Mouse (Mus musculus): ENCODE results near the gene Rev3l. TPM values are rescaled to one million over a fixed set of nuclear protein-coding genes. Genes with fewer than 3 reads are reported as not detected.

Gene Rev3l
- 7.6 and 9.5 TPM in 2 replicates for polyA plus RNA-seq (2015; fragmentation: Nextera tagmentation; extraction: Ambion mirVana)

DNA sequence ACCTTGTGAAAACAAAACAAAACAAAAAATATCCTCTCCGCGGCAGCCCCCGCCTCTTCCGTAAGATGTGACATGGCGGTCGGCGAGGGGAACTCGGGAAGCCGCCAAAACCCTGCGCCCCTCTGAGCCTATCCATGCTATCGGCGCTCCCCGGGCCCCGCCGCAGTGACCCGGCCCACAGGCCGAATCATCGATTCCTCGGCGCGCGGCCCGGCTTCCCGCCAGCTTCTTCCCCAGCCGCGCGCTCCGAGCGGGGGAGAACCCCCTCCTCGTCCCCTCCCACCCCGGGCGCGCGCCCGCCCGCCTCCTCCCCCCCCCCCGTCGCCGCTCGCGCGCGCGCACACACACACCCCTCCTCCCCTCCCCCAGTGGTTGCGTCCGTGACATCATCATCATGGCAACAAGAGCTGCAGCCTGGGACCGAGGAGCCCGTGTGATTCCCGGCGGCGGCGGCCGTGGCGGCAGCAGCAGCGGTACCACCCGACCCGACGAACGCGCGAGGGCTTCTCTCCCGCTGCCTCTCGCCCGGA, at the start of gene Rev3l:
Gene Rev3l (plus strand): TSS at position 383 of the 530 bp plus-strand sequence.
- H3K36me3 ChIP-seq = no peaks in the 10 kb centered on the region
- no peaks in the 10 kb centered on the region for H3K9me3 ChIP-seq (replicated peaks)
- H3K9ac ChIP-seq = peak within 1 kb of the TSS; percentile 84
- H3K4me2 ChIP-seq = peak within 1 kb of the TSS; percentile 66
- WGBS = 0% methylated on average over 49 of the region's 64 CpGs
- peak; percentile 86 for ATAC-seq (replicated peaks; ENCODE audit: insufficient number of reproducible peaks, insufficient read depth, low FRiP score, low read depth)
- peak within 1 kb of the TSS; percentile 100 for H3K27ac ChIP-seq
- H3K27me3 ChIP-seq = no peaks in the 10 kb centered on the region
- peak within 1 kb of the TSS; percentile 79 for H3K4me3 ChIP-seq
- H3K4me1 ChIP-seq (replicated peaks) = peaks cover 9% of the 10 kb centered on the region; the same call in 1 of the 2 replicates

DNA sequence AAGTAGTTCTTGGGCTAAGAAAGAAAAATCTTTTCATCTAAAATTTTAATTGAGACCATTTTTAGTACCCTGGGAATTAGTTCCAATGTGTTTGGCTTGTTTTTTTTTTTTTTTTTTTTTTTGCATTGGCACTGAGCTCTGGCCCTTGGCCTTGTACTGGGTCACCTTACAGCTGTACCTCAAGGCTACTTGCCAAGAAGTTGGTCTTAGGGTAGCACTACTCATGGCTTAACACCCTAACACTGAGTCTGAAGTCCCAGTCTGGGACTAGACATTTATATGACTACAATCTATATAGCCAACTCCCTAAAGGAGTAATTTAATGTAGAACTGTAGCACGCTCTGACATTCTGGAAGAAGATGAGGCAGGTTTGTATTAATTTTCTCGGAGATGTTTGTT, 49.4 kb upstream of the Rev3l start:
- ATAC-seq (replicated peaks; ENCODE audit: insufficient number of reproducible peaks, insufficient read depth, low FRiP score, low read depth) = no peak
- Histone ChIP-seq H3K9me3 (replicated peaks) (no peaks in the 10 kb centered on the region), H3K4me1 (replicated peaks) (no peaks in the 10 kb centered on the region), H3K27ac (no peak overlapping the region), H3K4me3 (no peak overlapping the region), H3K4me2 (no peak overlapping the region), H3K36me3 (no peaks in the 10 kb centered on the region), H3K9ac (no peak overlapping the region), H3K27me3 (no peaks in the 10 kb centered on the region)
- 74% methylated on average over 2 of the region's 2 CpGs for WGBS

DNA sequence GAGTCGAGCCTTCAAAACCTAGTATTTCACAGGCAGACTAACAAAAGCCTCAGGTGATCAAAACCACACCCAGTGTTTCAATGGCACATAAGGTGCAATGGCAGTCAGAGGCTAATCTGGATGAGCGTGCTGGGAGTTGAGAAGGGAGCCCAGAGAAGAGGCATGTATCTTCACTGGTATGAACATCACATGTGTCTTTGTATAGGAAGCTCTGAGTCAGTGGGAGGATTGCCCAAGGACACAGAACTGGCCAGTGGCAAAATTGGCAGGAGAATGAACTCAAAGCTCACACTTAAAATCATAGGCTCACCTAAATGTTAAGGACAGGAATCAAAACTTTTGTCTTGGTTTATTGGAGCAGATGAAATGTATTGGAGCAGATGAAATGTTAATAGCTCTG, 48.4 kb upstream of the Rev3l start:
- Histone ChIP-seq H3K27ac (no peak overlapping the region), H3K36me3 (no peaks in the 10 kb centered on the region), H3K4me1 (replicated peaks) (no peaks in the 10 kb centered on the region; the same call in 1 of the 2 replicates), H3K4me3 (no peak overlapping the region), H3K9me3 (replicated peaks) (no peaks in the 10 kb centered on the region), H3K9ac (no peak overlapping the region), H3K27me3 (no peaks in the 10 kb centered on the region), H3K4me2 (no peak overlapping the region)
- WGBS = 87% methylated on average over 2 of the region's 2 CpGs
- ATAC-seq (replicated peaks; ENCODE audit: insufficient number of reproducible peaks, insufficient read depth, low FRiP score, low read depth) = no peak

DNA sequence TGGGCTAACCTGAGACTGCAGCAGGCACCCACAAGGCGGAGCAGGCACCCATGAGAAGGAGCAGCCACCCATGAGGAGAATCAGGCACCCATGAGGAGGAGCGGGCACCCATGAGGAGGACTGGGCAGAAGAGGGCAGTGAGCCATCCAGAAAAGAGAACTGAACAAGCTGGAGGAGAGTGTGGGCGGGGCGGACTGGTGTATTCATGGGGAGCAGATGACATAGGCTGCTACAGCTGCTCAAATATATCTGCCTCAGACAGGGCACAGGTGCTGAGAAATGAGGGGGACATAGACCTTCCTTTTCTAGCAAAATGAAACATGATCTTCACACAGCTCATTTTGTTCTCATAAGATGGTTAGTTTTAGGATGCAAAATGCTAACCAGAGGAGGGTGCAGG, 45.1 kb upstream of the Rev3l start:
- no peak for ATAC-seq (replicated peaks; ENCODE audit: insufficient number of reproducible peaks, insufficient read depth, low FRiP score, low read depth)
- Histone ChIP-seq H3K9ac (no peak overlapping the region), H3K4me3 (no peak overlapping the region), H3K4me1 (replicated peaks) (peaks cover 4% of the 10 kb centered on the region), H3K36me3 (no peaks in the 10 kb centered on the region), H3K27ac (no peak overlapping the region), H3K27me3 (no peaks in the 10 kb centered on the region), H3K9me3 (replicated peaks) (no peaks in the 10 kb centered on the region), H3K4me2 (no peak overlapping the region)
- 95% methylated on average over 4 of the region's 4 CpGs for WGBS

DNA sequence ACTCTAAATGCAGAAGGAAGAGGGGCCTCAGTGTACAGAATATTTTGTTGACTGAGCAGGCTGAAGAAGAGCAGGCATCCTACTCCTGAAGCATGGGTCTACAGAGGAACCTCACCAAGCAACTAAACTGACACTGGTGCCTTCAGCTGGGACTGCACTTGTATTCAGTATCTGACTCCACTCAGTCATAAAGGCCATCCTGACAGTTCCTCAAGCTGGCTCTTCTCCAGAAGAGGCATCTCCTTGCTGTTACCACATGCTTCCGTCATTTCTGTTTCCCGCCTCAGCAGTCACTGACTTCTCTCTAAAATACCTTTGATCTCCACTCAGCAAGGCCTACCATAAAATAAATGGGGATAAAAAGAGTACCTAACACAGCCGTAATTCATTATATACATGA, 44.1 kb upstream of the Rev3l start:
- no peak for ATAC-seq (replicated peaks; ENCODE audit: insufficient number of reproducible peaks, insufficient read depth, low FRiP score, low read depth)
- H3K27ac ChIP-seq = no peak overlapping the region
- H3K9me3 ChIP-seq (replicated peaks) = no peaks in the 10 kb centered on the region
- H3K4me1 ChIP-seq (replicated peaks) = peaks cover 4% of the 10 kb centered on the region
- H3K36me3 ChIP-seq = no peaks in the 10 kb centered on the region
- 71% methylated on average over 3 of the region's 3 CpGs for WGBS
- no peak overlapping the region for H3K4me3 ChIP-seq
- H3K4me2 ChIP-seq = no peak overlapping the region
- no peak overlapping the region for H3K9ac ChIP-seq
- no peaks in the 10 kb centered on the region for H3K27me3 ChIP-seq

DNA sequence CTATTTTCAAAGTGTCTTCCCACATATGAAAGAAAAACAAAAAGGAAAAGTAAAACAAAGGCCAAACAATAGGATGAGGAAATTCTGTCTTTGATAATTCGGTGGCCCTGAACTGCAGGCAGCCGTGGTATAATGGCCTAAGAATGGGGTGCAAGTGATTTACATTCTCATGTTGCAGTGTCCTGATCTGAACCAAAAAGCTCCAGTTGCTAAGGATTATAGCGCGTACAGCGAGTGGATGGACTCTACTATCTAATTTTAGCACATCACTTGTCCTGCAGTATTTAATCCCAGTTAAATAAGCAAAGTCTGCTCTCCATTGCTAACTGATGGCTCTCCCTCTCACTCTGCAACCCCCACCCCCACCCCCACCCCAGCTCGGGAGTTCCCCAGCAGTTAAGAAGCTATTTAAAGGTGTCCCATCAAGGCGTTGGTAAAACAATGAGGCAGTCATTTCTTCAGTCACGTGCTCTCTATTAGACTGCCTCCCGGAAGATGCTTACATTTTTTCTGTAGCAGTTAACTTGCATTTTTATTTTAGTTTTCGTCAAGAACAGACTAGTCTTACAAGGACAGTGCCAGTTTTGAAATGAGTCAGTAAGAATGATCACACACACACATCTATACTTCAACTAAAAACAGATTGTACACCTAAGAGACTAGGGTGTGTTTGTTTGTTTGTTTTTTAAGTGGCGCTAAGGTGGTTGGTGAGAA, 40.4 kb upstream of the Rev3l start:
- no peaks in the 10 kb centered on the region for H3K36me3 ChIP-seq
- 37% methylated on average over 11 of the region's 11 CpGs for WGBS
- no peak overlapping the region for H3K4me3 ChIP-seq
- no peak overlapping the region for H3K9ac ChIP-seq
- H3K9me3 ChIP-seq (replicated peaks) = no peaks in the 10 kb centered on the region
- H3K27ac ChIP-seq = no peak overlapping the region
- ATAC-seq (replicated peaks; ENCODE audit: insufficient number of reproducible peaks, insufficient read depth, low FRiP score, low read depth) = peak; percentile 31; the same call in 1 of the 2 replicates
- H3K27me3 ChIP-seq = no peaks in the 10 kb centered on the region
- H3K4me1 ChIP-seq (replicated peaks) = peaks cover 4% of the 10 kb centered on the region
- H3K4me2 ChIP-seq = no peak overlapping the region

DNA sequence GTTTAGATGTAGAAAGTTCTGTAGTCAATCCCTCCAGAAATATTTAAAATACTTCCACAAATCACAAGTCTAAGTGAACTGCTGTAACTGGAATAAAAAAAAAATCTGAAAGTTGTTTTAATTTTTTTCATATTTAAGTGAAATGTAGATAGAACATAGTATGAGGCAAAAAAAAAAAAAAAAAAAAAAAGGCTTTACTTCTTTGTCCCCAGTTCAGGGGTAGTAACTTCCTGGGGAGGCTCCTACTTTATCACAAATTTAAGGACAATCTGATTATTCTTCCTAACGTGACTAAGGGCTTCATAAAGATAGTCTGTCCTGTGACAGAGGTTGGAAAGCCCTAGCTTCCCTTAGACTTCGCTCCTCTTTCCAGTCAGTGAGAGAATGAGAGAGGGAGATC, 39.8 kb upstream of the Rev3l start:
- H3K9ac ChIP-seq = no peak overlapping the region
- H3K36me3 ChIP-seq = no peaks in the 10 kb centered on the region
- H3K27ac ChIP-seq = no peak overlapping the region
- no peaks in the 10 kb centered on the region for H3K27me3 ChIP-seq
- H3K4me1 ChIP-seq (replicated peaks) = peaks cover 4% of the 10 kb centered on the region
- no peak overlapping the region for H3K4me3 ChIP-seq
- H3K4me2 ChIP-seq = no peak overlapping the region
- no peak for ATAC-seq (replicated peaks; ENCODE audit: insufficient number of reproducible peaks, insufficient read depth, low FRiP score, low read depth)
- H3K9me3 ChIP-seq (replicated peaks) = no peaks in the 10 kb centered on the region
- 61% methylated on average over 2 of the region's 2 CpGs for WGBS

DNA sequence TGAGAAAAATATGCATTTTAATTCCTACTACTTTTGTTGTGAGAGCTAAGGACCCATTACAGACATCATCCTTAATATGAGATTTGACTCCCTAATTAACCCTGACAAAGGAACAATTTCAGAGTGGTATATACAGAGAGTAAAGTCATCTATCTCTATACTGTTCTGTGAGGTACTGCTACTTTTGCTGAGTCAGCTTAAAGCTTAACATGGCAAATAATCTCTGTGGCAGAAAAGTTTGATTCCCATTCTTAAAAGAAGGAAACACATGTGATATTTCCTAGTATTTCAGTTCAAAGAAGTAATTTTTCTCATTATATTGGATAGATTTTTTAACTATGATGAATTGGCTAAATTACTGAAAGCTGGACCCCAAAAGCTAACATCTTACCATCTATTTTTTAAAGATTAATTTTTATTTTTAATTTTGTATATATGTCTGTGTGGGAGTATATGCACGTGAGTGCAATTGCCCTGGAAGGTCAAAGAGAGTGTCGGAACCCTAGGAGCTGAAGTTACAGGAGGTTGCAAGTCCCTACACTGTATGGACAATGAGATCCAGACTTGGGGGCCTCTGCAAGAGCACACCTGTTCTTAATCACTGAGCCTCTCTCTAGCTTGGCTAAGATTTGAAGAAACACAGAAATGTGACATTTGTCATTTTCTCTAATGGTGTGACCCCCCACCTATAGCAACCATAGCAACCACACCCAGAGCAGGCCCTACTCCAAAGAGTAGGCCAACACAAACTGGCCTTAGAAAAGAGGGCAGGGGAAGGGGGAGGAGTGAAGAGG, 24.0 kb upstream of the Rev3l start:
- Histone ChIP-seq H3K9ac (no peak overlapping the region), H3K9me3 (replicated peaks) (no peaks in the 10 kb centered on the region), H3K4me2 (no peak overlapping the region), H3K4me3 (no peak overlapping the region), H3K27ac (no peak overlapping the region), H3K36me3 (no peaks in the 10 kb centered on the region), H3K27me3 (no peaks in the 10 kb centered on the region), H3K4me1 (replicated peaks) (no peaks in the 10 kb centered on the region)
- ATAC-seq (replicated peaks; ENCODE audit: insufficient number of reproducible peaks, insufficient read depth, low FRiP score, low read depth) = no peak
- 80% methylated on average over 2 of the region's 2 CpGs for WGBS

DNA sequence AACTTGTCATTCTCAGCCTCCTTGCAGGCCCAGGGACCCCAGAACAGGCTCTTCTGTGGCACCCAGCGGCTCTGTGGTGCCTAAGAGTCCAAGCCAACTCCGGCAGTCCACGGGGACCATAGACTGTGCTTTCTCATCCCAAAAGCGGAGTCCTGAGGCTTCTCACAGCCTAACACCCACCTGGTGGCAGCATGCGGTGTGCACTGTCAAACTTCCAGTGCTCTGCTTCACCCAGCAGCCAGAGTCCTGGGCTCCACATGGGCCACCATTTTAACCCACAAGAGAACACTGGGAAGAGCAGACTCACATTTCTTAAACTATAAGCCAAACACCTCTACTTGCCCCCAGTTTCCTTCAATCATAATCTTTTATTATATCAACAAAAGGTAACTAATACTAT, 15.0 kb upstream of the Rev3l start:
- H3K27ac ChIP-seq = no peak overlapping the region
- H3K27me3 ChIP-seq = no peaks in the 10 kb centered on the region
- no peaks in the 10 kb centered on the region for H3K9me3 ChIP-seq (replicated peaks)
- 88% methylated on average over 5 of the region's 5 CpGs for WGBS
- no peak overlapping the region for H3K9ac ChIP-seq
- no peak overlapping the region for H3K4me3 ChIP-seq
- H3K4me2 ChIP-seq = no peak overlapping the region
- H3K36me3 ChIP-seq = no peaks in the 10 kb centered on the region
- peaks cover 5% of the 10 kb centered on the region; the same call in 1 of the 2 replicates for H3K4me1 ChIP-seq (replicated peaks)
- no peak for ATAC-seq (replicated peaks; ENCODE audit: insufficient number of reproducible peaks, insufficient read depth, low FRiP score, low read depth)

DNA sequence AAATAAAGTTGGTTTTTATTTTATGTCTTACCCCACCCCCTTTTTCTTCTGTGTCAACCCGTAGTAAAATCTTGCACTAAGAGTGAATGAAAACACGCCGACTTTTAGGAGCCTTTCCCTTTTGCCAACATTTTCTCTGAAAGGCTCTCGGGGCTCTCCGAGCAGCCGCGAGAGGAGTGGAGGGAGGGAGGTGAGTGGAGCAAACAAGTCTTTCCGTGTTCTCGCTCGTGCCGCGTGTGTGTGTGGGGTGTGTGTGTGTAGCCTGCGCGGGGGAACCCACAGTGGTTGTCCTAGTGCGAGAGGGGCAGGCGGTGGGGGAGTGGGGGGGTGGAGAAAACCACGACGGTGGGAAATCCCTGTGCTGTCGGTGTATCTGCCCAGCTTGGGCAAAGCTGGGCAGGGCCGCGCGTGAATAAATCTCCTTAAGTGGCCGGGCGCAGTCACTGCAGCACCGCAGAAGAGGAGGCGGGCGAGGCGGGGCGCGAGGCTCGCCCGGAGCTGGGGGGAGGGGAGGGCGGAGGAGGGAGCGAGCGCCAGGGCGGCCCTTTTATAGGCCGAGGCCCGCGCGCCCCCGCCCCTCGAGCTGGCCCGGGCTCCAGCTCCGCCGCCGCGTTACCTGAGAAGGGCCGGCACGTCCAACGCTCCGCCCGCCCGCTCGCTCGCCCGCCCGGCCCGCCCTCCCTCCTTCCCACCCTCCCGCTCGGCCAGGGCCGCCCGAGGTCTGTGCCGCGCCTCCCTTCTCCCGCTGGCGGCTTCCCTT, 762 bp upstream of the Rev3l start:
- H3K4me1 ChIP-seq (replicated peaks) = peaks cover 9% of the 10 kb centered on the region; the same call in 1 of the 2 replicates
- peak overlapping the region; percentile 65 for H3K4me2 ChIP-seq
- H3K27ac ChIP-seq = peak overlapping the region; percentile 100
- H3K36me3 ChIP-seq = no peaks in the 10 kb centered on the region
- under 1% methylated on average over 39 of the region's 66 CpGs for WGBS
- no peaks in the 10 kb centered on the region for H3K9me3 ChIP-seq (replicated peaks)
- H3K9ac ChIP-seq = peak overlapping the region; percentile 84
- no peaks in the 10 kb centered on the region for H3K27me3 ChIP-seq
- ATAC-seq (replicated peaks; ENCODE audit: insufficient number of reproducible peaks, insufficient read depth, low FRiP score, low read depth) = peak; percentile 90
- peak overlapping the region; percentile 79 for H3K4me3 ChIP-seq
